Mouse (Mus musculus) cerebellum, adult 2 months (tissue): Measurements from ENCODE around the gene Plpp4.

Source experiments
- CTCF ChIP-seq: fragments of 200-500 bp; IDR thresholded peaks from 2 replicates; pipeline ENCODE4 v1.5.1; 2011; ENCODE audit warnings: low read depth, mild to moderate bottlenecking, control low read depth, low read length, moderate library complexity, borderline replicate concordance; ENCODE audit not compliant: insufficient read depth
- POLR2A ChIP-seq: fragments of 200-500 bp; IDR thresholded peaks from 2 replicates; pipeline ENCODE4 v1.6.1; 2011; ENCODE audit warnings: low read length, control low read depth, borderline replicate concordance; ENCODE audit not compliant: insufficient read depth

GRCm38 (mm10) chr7:129279261-129279660 lies 22.4 kb downstream of the Plpp4 start:
- TF ChIP-seq CTCF (no peak), POLR2A (no peak)
